Mouse (Mus musculus) megakaryocyte, embryonic 14.5 days (primary cell): ENCODE results near the gene Akap13.

Experiments
- FLI1 ChIP-seq: IDR thresholded peaks from 2 replicates; pipeline ENCODE4 v1.6.1; 2012; ENCODE audit warnings: low read length, inconsistent platforms, mixed read lengths
- GATA1 ChIP-seq: IDR thresholded peaks from 3 replicates; pipeline ENCODE4 v1.6.1; 2012; ENCODE audit warnings: mixed read lengths, low read length, inconsistent platforms, borderline replicate concordance

- TF ChIP-seq GATA1, result no peak
- TF ChIP-seq FLI1, result no peak
Observed at GRCm38 (mm10) chr7:75558225-75558624, 102.9 kb downstream of the Akap13 start.
